Mouse (Mus musculus): ENCODE data around the gene Srxn1. TPM values are rescaled to one million over a fixed set of nuclear protein-coding genes. Genes with fewer than 3 reads are reported as not detected.

The Srxn1 gene
- polyA plus RNA-seq, 1 experiment from 2014 or later: 13.4 TPM

DNA sequence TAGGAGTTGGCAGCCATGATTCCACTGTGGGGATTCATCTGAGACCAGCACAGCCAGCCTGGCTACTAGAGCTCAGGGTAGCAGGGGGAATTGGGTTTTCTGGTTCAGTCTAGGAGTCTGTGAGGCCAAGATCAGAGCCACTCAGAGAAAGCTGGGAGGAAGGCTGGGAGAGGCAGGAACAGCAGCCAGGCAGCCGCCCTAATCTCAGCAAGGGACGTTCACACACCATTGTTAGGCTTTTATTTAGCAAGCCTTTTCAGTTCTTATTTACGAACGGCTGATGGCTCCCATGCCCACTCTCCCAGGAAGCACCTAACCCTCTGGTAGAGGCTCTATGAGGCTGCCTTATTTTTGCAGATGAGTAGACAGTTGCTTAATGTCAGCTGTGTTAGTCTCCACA, 44.6 kb downstream of the Srxn1 start:
- Histone ChIP-seq H3K4me3 (ENCODE audit: low read depth, low read length) (no peak overlapping the region), H3K27me3 (ENCODE audit: control insufficient read depth, insufficient read depth, low read length) (peaks cover 2% of the 10 kb centered on the region; the same call in 1 of the 2 replicates), H3K9me3 (ENCODE audit: control insufficient read depth, low read length) (no peaks in the 10 kb centered on the region), H3K9ac (ENCODE audit: low read depth, low read length) (no peak overlapping the region), H3K27ac (ENCODE audit: low read depth, low read length) (no peak overlapping the region), H3K4me1 (replicated peaks; ENCODE audit: control insufficient read depth, insufficient read depth, low read length) (no peaks in the 10 kb centered on the region; the same call in 1 of the 2 replicates), H3K36me3 (ENCODE audit: control insufficient read depth, insufficient read depth, low read length) (no peaks in the 10 kb centered on the region), H3K4me2 (replicated peaks; ENCODE audit: low read depth, low read length) (no peak overlapping the region)
- DNase-seq (ENCODE audit: low spot score) (no peak), ATAC-seq (ENCODE audit: low FRiP score) (no peak)
- WGBS: 19% methylated on average over 4 of the region's 4 CpGs

DNA sequence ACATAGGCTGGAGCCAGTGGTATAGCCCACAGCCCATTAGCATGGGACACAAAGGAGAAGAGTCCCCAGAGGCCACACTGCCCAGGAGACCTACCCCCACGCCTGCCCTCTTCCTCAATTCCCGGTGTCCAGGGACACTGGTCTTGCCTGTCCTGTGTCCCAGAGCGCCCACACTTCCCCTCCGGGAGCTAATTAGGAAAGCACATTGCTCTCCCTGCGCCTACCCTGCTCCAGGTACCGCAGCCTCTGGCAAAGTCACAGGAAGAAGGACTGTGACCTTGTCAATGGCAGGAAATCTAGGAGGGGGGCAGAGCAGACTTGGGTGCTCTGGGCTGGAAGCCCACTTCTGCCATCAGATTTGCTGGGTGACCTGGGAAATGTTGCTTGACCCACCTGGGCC, 45.1 kb downstream of the Srxn1 start:
- Histone ChIP-seq H3K9ac (ENCODE audit: low read depth, low read length) (no peak overlapping the region), H3K27me3 (ENCODE audit: control insufficient read depth, insufficient read depth, low read length) (no peaks in the 10 kb centered on the region), H3K4me1 (replicated peaks; ENCODE audit: control insufficient read depth, insufficient read depth, low read length) (no peaks in the 10 kb centered on the region; the same call in 1 of the 2 replicates), H3K36me3 (ENCODE audit: control insufficient read depth, insufficient read depth, low read length) (no peaks in the 10 kb centered on the region), H3K4me2 (replicated peaks; ENCODE audit: low read depth, low read length) (no peak overlapping the region), H3K27ac (ENCODE audit: low read depth, low read length) (no peak overlapping the region), H3K4me3 (ENCODE audit: low read depth, low read length) (no peak overlapping the region), H3K9me3 (ENCODE audit: control insufficient read depth, low read length) (no peaks in the 10 kb centered on the region)
- DNase-seq (ENCODE audit: low spot score) (no peak), ATAC-seq (ENCODE audit: low FRiP score) (0 out of 2 replicates have a peak, but pooled peaks have one; percentile 15)
- WGBS: 51% methylated on average over 6 of the region's 6 CpGs

DNA sequence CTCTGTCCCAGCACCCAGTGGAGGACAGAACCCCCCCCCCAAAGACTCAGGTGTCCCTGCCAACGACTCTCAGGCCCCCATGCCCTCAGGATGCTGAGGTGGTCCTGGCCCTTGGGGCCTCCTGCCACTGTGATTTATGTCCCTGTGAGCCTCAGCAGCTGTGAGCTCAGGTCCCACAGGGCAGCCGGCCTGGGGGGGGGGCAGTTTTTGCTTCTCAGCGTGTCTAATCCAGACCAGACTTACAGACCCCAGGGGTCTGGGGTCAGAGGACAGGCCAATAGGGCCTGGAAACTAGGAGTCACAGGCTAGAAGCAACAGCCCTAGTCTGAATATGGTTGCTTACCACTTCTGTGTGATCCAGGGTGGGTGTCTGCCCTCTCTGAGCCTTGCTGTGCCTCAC, 48.0 kb downstream of the Srxn1 start:
- H3K4me3 ChIP-seq (ENCODE audit: low read depth, low read length): no peak overlapping the region
- no peak overlapping the region for H3K9ac ChIP-seq (ENCODE audit: low read depth, low read length)
- H3K4me1 ChIP-seq (replicated peaks; ENCODE audit: control insufficient read depth, insufficient read depth, low read length): no peaks in the 10 kb centered on the region
- H3K9me3 ChIP-seq (ENCODE audit: control insufficient read depth, low read length): no peaks in the 10 kb centered on the region
- H3K27ac ChIP-seq (ENCODE audit: low read depth, low read length): no peak overlapping the region
- H3K4me2 ChIP-seq (replicated peaks; ENCODE audit: low read depth, low read length): no peak overlapping the region
- peak; percentile 40; the same call in 1 of the 2 replicates for ATAC-seq (ENCODE audit: low FRiP score)
- DNase-seq (ENCODE audit: low spot score): no peak
- no peaks in the 10 kb centered on the region for H3K27me3 ChIP-seq (ENCODE audit: control insufficient read depth, insufficient read depth, low read length)
- no peaks in the 10 kb centered on the region for H3K36me3 ChIP-seq (ENCODE audit: control insufficient read depth, insufficient read depth, low read length)
- WGBS: 17% methylated on average over 3 of the region's 3 CpGs

DNA sequence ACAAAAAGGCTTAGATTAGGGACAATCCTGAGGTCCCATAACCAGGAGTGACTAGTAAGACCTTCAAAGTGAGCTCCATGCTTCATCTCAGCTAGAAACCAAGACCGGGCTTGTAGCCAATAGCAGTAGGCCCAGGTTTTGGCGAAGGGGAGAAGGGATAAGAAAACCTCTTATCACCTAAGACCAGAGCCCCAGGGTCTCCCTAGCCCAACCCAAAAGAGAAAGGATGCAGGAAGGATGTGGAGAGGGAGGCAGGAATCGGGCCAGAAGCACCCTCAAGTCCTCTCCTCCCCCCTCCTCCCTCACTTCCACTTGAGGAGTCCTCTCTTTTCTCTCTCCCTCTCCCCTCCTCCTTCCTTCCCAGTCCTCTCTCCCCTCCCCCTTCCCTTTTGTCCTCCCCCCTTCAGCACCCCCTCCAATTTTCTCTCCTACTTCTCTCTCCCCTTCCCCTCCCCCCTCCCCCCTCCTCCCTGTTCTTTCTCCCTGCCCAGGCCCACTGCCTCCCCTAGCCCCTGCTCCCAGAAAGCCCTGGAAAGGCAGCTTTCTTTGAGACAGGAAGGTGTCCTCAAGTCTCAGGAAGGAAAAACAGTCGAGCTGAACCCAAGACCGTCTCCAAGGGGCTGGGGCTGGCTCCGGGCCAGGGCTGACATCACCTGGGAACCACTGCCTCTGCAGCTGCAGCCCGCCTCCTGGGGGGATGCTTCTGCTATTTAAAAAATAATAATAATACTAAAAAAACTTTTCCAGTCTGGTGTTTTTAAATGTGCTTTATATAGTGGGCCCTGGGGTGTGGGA, 50.3 kb downstream of the Srxn1 start:
- H3K4me3 ChIP-seq (ENCODE audit: low read depth, low read length): no peak overlapping the region
- whole genome bisulfite sequencing: 52% methylated on average over 7 of the region's 7 CpGs
- ATAC-seq (ENCODE audit: low FRiP score): no peak
- no peak overlapping the region for H3K27ac ChIP-seq (ENCODE audit: low read depth, low read length)
- no peaks in the 10 kb centered on the region for H3K27me3 ChIP-seq (ENCODE audit: control insufficient read depth, insufficient read depth, low read length)
- no peak overlapping the region for H3K9ac ChIP-seq (ENCODE audit: low read depth, low read length)
- no peak overlapping the region for H3K4me2 ChIP-seq (replicated peaks; ENCODE audit: low read depth, low read length)
- DNase-seq (ENCODE audit: low spot score): no peak
- H3K9me3 ChIP-seq (ENCODE audit: control insufficient read depth, low read length): no peaks in the 10 kb centered on the region
- H3K4me1 ChIP-seq (replicated peaks; ENCODE audit: control insufficient read depth, insufficient read depth, low read length): no peaks in the 10 kb centered on the region
- H3K36me3 ChIP-seq (ENCODE audit: control insufficient read depth, insufficient read depth, low read length): no peaks in the 10 kb centered on the region

DNA sequence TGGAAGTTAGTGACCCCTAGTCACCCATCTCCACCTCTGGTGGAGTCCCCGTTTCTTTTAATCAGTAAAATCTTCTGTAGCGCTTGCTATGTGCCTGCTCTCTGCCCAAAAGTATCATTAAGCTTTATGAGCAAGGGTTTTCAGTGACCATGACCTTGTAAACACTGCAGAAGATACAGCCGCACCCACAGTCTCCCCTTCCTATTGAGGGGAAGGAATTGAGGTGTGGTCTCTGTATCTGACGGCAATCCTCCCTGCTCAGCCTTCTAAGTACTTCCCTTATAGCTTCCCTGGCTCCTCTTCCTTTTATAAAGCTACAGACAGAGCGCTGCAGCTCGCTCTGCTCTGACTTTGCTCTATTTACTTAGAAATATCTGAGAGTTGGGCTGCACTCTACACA, 51.2 kb downstream of the Srxn1 start:
- no peak overlapping the region for H3K4me2 ChIP-seq (replicated peaks; ENCODE audit: low read depth, low read length)
- H3K4me1 ChIP-seq (replicated peaks; ENCODE audit: control insufficient read depth, insufficient read depth, low read length): no peaks in the 10 kb centered on the region
- no peak overlapping the region for H3K27ac ChIP-seq (ENCODE audit: low read depth, low read length)
- WGBS: 83% methylated on average over 6 of the region's 6 CpGs
- H3K9me3 ChIP-seq (ENCODE audit: control insufficient read depth, low read length): no peaks in the 10 kb centered on the region
- H3K4me3 ChIP-seq (ENCODE audit: low read depth, low read length): no peak overlapping the region
- no peaks in the 10 kb centered on the region for H3K27me3 ChIP-seq (ENCODE audit: control insufficient read depth, insufficient read depth, low read length)
- DNase-seq (ENCODE audit: low spot score): no peak
- no peak overlapping the region for H3K9ac ChIP-seq (ENCODE audit: low read depth, low read length)
- ATAC-seq (ENCODE audit: low FRiP score): no peak
- no peaks in the 10 kb centered on the region for H3K36me3 ChIP-seq (ENCODE audit: control insufficient read depth, insufficient read depth, low read length)

DNA sequence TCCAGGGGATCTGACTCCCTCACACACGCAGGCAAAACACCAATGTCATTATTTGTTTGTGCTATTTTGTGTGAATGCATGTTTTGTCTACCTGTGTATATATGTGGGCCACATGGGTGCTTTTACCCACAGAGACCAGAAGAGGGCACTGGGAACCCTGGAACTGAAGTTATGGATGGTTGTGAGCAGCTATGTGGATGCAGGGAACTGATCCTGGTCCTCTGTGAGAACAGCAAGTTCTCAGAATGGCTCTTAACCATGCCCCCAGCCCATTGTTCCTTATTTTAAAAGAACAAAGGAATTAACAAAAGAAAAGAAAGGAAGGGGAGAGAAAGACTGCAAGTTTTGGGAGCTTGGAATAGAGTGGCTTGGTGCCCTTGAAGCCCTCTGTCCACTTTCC, 54.2 kb downstream of the Srxn1 start:
- Histone ChIP-seq H3K4me3 (ENCODE audit: low read depth, low read length) (no peak overlapping the region), H3K36me3 (ENCODE audit: control insufficient read depth, insufficient read depth, low read length) (no peaks in the 10 kb centered on the region), H3K4me2 (replicated peaks; ENCODE audit: low read depth, low read length) (no peak overlapping the region), H3K9me3 (ENCODE audit: control insufficient read depth, low read length) (no peaks in the 10 kb centered on the region), H3K27me3 (ENCODE audit: control insufficient read depth, insufficient read depth, low read length) (no peaks in the 10 kb centered on the region), H3K4me1 (replicated peaks; ENCODE audit: control insufficient read depth, insufficient read depth, low read length) (no peaks in the 10 kb centered on the region), H3K9ac (ENCODE audit: low read depth, low read length) (no peak overlapping the region), H3K27ac (ENCODE audit: low read depth, low read length) (no peak overlapping the region)
- WGBS: 95% methylated on average over 1 of the region's 1 CpGs
- DNase-seq (ENCODE audit: low spot score) (no peak), ATAC-seq (ENCODE audit: low FRiP score) (no peak)

Other genes starting within 250 kb of the Srxn1 start
- gene Angpt4, start 194.3 kb upstream of the Srxn1 start, polyA plus RNA-seq (2014; fragmentation: Nextera tagmentation; extraction: Ambion mirVana): 0.14 and 0.23 TPM in 2 replicates
- gene Fam110a, start 125.3 kb upstream of the Srxn1 start, polyA plus RNA-seq (2014; fragmentation: Nextera tagmentation; extraction: Ambion mirVana): 87.1 and 87.5 TPM in 2 replicates
- gene Slc52a3, start 109.0 kb upstream of the Srxn1 start, polyA plus RNA-seq (2014; fragmentation: Nextera tagmentation; extraction: Ambion mirVana): 0.56 and 0.73 TPM in 2 replicates
- 27.1 and 31.4 TPM in 2 replicates for gene Scrt2, start 24.0 kb upstream of the Srxn1 start, polyA plus RNA-seq (2014; fragmentation: Nextera tagmentation; extraction: Ambion mirVana)
- 10.7 and 13.1 TPM in 2 replicates for gene Tcf15, start 38.0 kb downstream of the Srxn1 start, polyA plus RNA-seq (2014; fragmentation: Nextera tagmentation; extraction: Ambion mirVana)
- 70.3 and 135 TPM in 2 replicates for gene Csnk2a1, start 121.3 kb downstream of the Srxn1 start, polyA plus RNA-seq (2014; fragmentation: Nextera tagmentation; extraction: Ambion mirVana)
- gene Tbc1d20, start 188.3 kb downstream of the Srxn1 start, polyA plus RNA-seq (2014; fragmentation: Nextera tagmentation; extraction: Ambion mirVana): 23.7 and 24.2 TPM in 2 replicates
- gene Rbck1, start 227.1 kb downstream of the Srxn1 start, polyA plus RNA-seq (2014; fragmentation: Nextera tagmentation; extraction: Ambion mirVana): 64.7 and 70.6 TPM in 2 replicates
- 0.86 and 1.7 TPM in 2 replicates for gene Trib3, start 238.5 kb downstream of the Srxn1 start, polyA plus RNA-seq (2014; fragmentation: Nextera tagmentation; extraction: Ambion mirVana)